Comparison of ENCODE assay signal across 8 mouse cellular contexts in the genomic region with DNA sequence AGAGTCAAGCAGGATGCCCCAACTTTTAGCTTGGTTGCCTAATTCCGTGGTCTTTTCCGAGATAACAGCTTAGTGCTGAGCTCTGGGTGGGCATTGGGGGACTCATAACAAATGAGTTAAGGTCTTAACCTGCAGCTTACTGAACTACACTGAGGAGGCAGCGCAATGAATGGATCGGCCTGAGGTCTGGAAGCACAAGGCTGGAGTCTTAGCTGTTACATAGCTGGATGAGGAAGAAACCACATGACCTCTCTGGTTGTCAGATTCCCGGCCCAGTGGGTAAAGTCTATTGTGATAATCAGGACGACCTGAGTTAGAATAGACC. TPM values are rescaled to one million over a fixed set of nuclear protein-coding genes. Genes with fewer than 3 reads are reported as not detected.
DNase-seq lines count a peak whose midpoint lies in the region; ATAC-seq and TF ChIP-seq lines count a peak whose summit lies in the region.

No protein-coding gene starts in this region.

- H3K36me3 ChIP-seq in megakaryocyte, embryonic 14.5 days (replicated peaks; ENCODE audit: low read length): no peaks in the 10 kb centered on the region
- H3K36me3 ChIP-seq in limb, embryonic 15.5 days: no peaks in the 10 kb centered on the region
- no peaks in the 10 kb centered on the region for H3K36me3 ChIP-seq in stomach, postnatal 0 days (ENCODE audit: control insufficient read depth, insufficient read depth, low read length)

- WGBS in limb, embryonic 15.5 days: 24% methylated on average over 6 of the region's 6 CpGs
- WGBS in stomach, postnatal 0 days: 29% methylated on average over 6 of the region's 6 CpGs

- 0 out of 2 replicates have a peak overlapping the region, but pooled peaks have one; percentile 76 for H3K9ac ChIP-seq in limb, embryonic 15.5 days
- peak overlapping the region; percentile 74; the same call in 1 of the 2 replicates for H3K9ac ChIP-seq in stomach, postnatal 0 days (ENCODE audit: low read length)

- TF ChIP-seq EP300 in stomach, postnatal 0 days (optimal IDR thresholded peaks at IDR 0.05): no peak

- H3K4me1 ChIP-seq in megakaryocyte, embryonic 14.5 days: peaks cover 41% of the 10 kb centered on the region
- H3K4me1 ChIP-seq in limb, embryonic 15.5 days: peaks cover 34% of the 10 kb centered on the region
- 0 out of 2 replicates have a peak, but pooled peaks cover 3% of the 10 kb centered on the region for H3K4me1 ChIP-seq in stomach, postnatal 0 days (replicated peaks; ENCODE audit: control insufficient read depth, insufficient read depth)

- peaks cover 2% of the 10 kb centered on the region; the same call in 1 of the 2 replicates for H3K9me3 ChIP-seq in megakaryocyte, embryonic 14.5 days
- no peaks in the 10 kb centered on the region for H3K9me3 ChIP-seq in limb, embryonic 15.5 days
- H3K9me3 ChIP-seq in stomach, postnatal 0 days (ENCODE audit: control insufficient read depth, low read length): no peaks in the 10 kb centered on the region

- H3K4me2 ChIP-seq in limb, embryonic 15.5 days: peak overlapping the region; percentile 98
- H3K4me2 ChIP-seq in stomach, postnatal 0 days (replicated peaks; ENCODE audit: low read depth): peak overlapping the region; percentile 97

- ATAC-seq in megakaryocyte, adult 5-6 weeks (ENCODE audit: poor library complexity, severe bottlenecking): no peak
- ATAC-seq in limb, embryonic 15.5 days (ENCODE audit: insufficient number of reproducible peaks, low FRiP score, low TSS enrichment, low read depth): no peak
- no peak for ATAC-seq in stomach, postnatal 0 days (ENCODE audit: low FRiP score, low TSS enrichment)

- TF ChIP-seq CTCF in stomach, postnatal 0 days (IDR thresholded peaks at IDR 0.05; ENCODE audit: low read depth): no peak

- DNase-seq in embryo, embryonic 10.5 days (ENCODE audit: low spot score): peak; percentile 68
- DNase-seq in embryo, embryonic 10 days (ENCODE audit: low spot score): no peak
- no peak for DNase-seq in stomach, postnatal 0 days (ENCODE audit: low spot score)
- no peak for DNase-seq in urinary bladder, postnatal 4 days (ENCODE audit: low spot score in 2 of 2)
- no peak for DNase-seq in kidney, postnatal 4 days

- H3K27ac ChIP-seq in limb, embryonic 15.5 days: peak overlapping the region; percentile 80
- H3K27ac ChIP-seq in stomach, postnatal 0 days (replicated peaks): peak overlapping the region; percentile 90

- H3K27me3 ChIP-seq in megakaryocyte, embryonic 14.5 days (replicated peaks): peaks cover 37% of the 10 kb centered on the region
- peaks cover 8% of the 10 kb centered on the region for H3K27me3 ChIP-seq in limb, embryonic 15.5 days
- no peaks in the 10 kb centered on the region; the same call in 1 of the 2 replicates for H3K27me3 ChIP-seq in stomach, postnatal 0 days (ENCODE audit: control insufficient read depth, insufficient read depth, low read length)

- peak overlapping the region; percentile 94 for H3K4me3 ChIP-seq in megakaryocyte, embryonic 14.5 days (replicated peaks)
- H3K4me3 ChIP-seq in limb, embryonic 15.5 days: peak overlapping the region; percentile 69
- H3K4me3 ChIP-seq in stomach, postnatal 0 days (ENCODE audit: low read depth, low read length): peak overlapping the region; percentile 69

RNA-seq across cellular contexts. Expression of gene 6030445D17Rik, which starts 0.3 kb away (rescaled TPM):
- not detected in 2 replicates for polyA plus RNA-seq in megakaryocyte, embryonic 14.5 days (2012; ENCODE audit: insufficient read depth, low replicate concordance)
- total RNA-seq in megakaryocyte, adult 5-6 weeks (2015): 0.13 TPM in 1 of 2 replicates, not detected in the other
- not detected in 2 replicates for total RNA-seq in megakaryocyte, adult 5-6 weeks (2017)
- 0.32 and 0.46 TPM in 2 replicates for polyA plus RNA-seq in limb, embryonic 15.5 days (2015; fragmentation: Nextera tagmentation; extraction: Ambion mirVana)
- polyA plus RNA-seq in stomach, postnatal 0 days (2015; fragmentation: Nextera tagmentation; extraction: Ambion mirVana): 0.33 and 0.40 TPM in 2 replicates

RNA-seq across cellular contexts. Expression of gene Luzp1, which starts 7.8 kb away (rescaled TPM):
- polyA plus RNA-seq in megakaryocyte, embryonic 14.5 days (2012; ENCODE audit: insufficient read depth, low replicate concordance): 0.11 and 0.22 TPM in 2 replicates
- total RNA-seq in megakaryocyte, adult 5-6 weeks (2015): 3.4 and 6.7 TPM in 2 replicates
- 3.5 and 4.8 TPM in 2 replicates for total RNA-seq in megakaryocyte, adult 5-6 weeks (2017)
- polyA plus RNA-seq in limb, embryonic 15.5 days (2015; fragmentation: Nextera tagmentation; extraction: Ambion mirVana): 128 and 132 TPM in 2 replicates
- 54.6 and 67.8 TPM in 2 replicates for polyA plus RNA-seq in stomach, postnatal 0 days (2015; fragmentation: Nextera tagmentation; extraction: Ambion mirVana)

RNA-seq across cellular contexts. Expression of gene Htr1d, which starts 38.4 kb away (rescaled TPM):
- not detected in 2 replicates for polyA plus RNA-seq in megakaryocyte, embryonic 14.5 days (2012; ENCODE audit: insufficient read depth, low replicate concordance)
- total RNA-seq in megakaryocyte, adult 5-6 weeks (2015): not detected in 2 replicates
- not detected in 2 replicates for total RNA-seq in megakaryocyte, adult 5-6 weeks (2017)
- polyA plus RNA-seq in limb, embryonic 15.5 days (2015; fragmentation: Nextera tagmentation; extraction: Ambion mirVana): 1.2 and 1.4 TPM in 2 replicates
- polyA plus RNA-seq in stomach, postnatal 0 days (2015; fragmentation: Nextera tagmentation; extraction: Ambion mirVana): 0.06 and 0.34 TPM in 2 replicates

Comparison
In these comparisons a context has a peak if more than half of its experiments do, and no peak if none do; other contexts are left out.
1. RNA of gene Luzp1, which starts 7.8 kb away (polyA plus RNA-seq): 128 to 132 TPM in limb, embryonic 15.5 days and 54.6 to 67.8 TPM in stomach, postnatal 0 days; 0.11 to 0.22 TPM in megakaryocyte, embryonic 14.5 days; every median in the first group is over 10 times any median in the second.
2. Peak in every context shown above with its lines, with median percentiles within 50 percentile points of each other: H3K4me3 ChIP-seq.